23 mouse cellular contexts compared by ENCODE assay signal in genomic region chr12:64449911-64450310, GRCm38 (mm10). TPM values are rescaled to one million over a fixed set of nuclear protein-coding genes. Genes with fewer than 3 reads are reported as not detected.
DNase-seq lines count a peak whose midpoint lies in the region; ATAC-seq lines count a peak whose summit lies in the region.
"Had no signal": no experiment of that assay in that cellular context is flagged by ENCODE, and none has a peak within 500 bp of the region (broad histone marks: within the 10 kb centered on the region; RNA-seq: fewer than 3 reads in every experiment).

No protein-coding gene starts in this region.

- H3K4me2 ChIP-seq in embryonic facial prominence, embryonic 14.5 days (ENCODE audit: low read depth, low read length) = no peak overlapping the region
- H3K4me2 ChIP-seq: kidney, embryonic 15.5 days; limb, embryonic 15.5 days; midbrain, embryonic 11.5 days had no signal

- ATAC-seq in embryonic facial prominence, embryonic 14.5 days (ENCODE audit: low read depth) = no peak
- ATAC-seq: inflammation-experienced regulatory T-cells, adult 6 months had no signal

- DNase-seq in embryonic facial prominence, embryonic 14.5 days (ENCODE audit: low spot score) = peak; percentile 17
- DNase-seq in embryonic facial prominence, embryonic 10.5 days (ENCODE audit: low spot score) = no peak
- DNase-seq in layer of hippocampus, adult 18-20 months (ENCODE audit: low spot score in 2 of 2) = peak; percentile 18 to 22
- no peak for DNase-seq in layer of hippocampus, postnatal 14 days (ENCODE audit: low spot score in 2 of 2)
- peak; percentile 5 to 10 for DNase-seq in right cerebral cortex, adult 2 months (ENCODE audit: low spot score in 2 of 2)
- DNase-seq in right cerebral cortex, postnatal 4 days = no peak
- DNase-seq in spleen, postnatal 10 days (ENCODE audit: low spot score in 2 of 2) = no peak
- DNase-seq in lung, adult 18-20 months = no peak
- DNase-seq: gastrocnemius, postnatal 10 days; heart, adult 2 months; lung, adult 2 months; right cerebral cortex, postnatal 25 days had no signal

- no peak overlapping the region for H3K9ac ChIP-seq in embryonic facial prominence, embryonic 14.5 days (ENCODE audit: low read depth, low read length)
- H3K9ac ChIP-seq: kidney, embryonic 15.5 days; limb, embryonic 15.5 days had no signal

- no peak overlapping the region for H3K27ac ChIP-seq in embryonic facial prominence, embryonic 14.5 days (replicated peaks; ENCODE audit: low read depth, low read length)
- H3K27ac ChIP-seq in embryonic facial prominence, embryonic 10.5 days (replicated peaks) = no peak overlapping the region
- H3K27ac ChIP-seq: heart, adult 2 months; kidney, embryonic 15.5 days; layer of hippocampus, adult 2 months; limb, embryonic 15.5 days; macrophage had no signal

- H3K9me3 ChIP-seq in embryonic facial prominence, embryonic 14.5 days (ENCODE audit: control insufficient read depth, low read length) = no peaks in the 10 kb centered on the region
- H3K9me3 ChIP-seq in embryonic facial prominence, embryonic 10.5 days = no peaks in the 10 kb centered on the region
- H3K9me3 ChIP-seq: kidney, embryonic 15.5 days; limb, embryonic 15.5 days had no signal

- H3K4me1 ChIP-seq in embryonic facial prominence, embryonic 14.5 days (ENCODE audit: control insufficient read depth, insufficient read depth, low read length) = no peaks in the 10 kb centered on the region
- no peaks in the 10 kb centered on the region for H3K4me1 ChIP-seq in embryonic facial prominence, embryonic 10.5 days
- H3K4me1 ChIP-seq: kidney, embryonic 15.5 days; limb, embryonic 15.5 days had no signal

- H3K36me3 ChIP-seq in embryonic facial prominence, embryonic 14.5 days (ENCODE audit: control insufficient read depth, insufficient read depth, low read length) = no peaks in the 10 kb centered on the region
- no peaks in the 10 kb centered on the region for H3K36me3 ChIP-seq in embryonic facial prominence, embryonic 10.5 days (replicated peaks)
- H3K36me3 ChIP-seq: kidney, embryonic 15.5 days; limb, embryonic 15.5 days had no signal

- no peak overlapping the region for H3K4me3 ChIP-seq in embryonic facial prominence, embryonic 14.5 days (ENCODE audit: low read depth, low read length)
- H3K4me3 ChIP-seq in embryonic facial prominence, embryonic 10.5 days = no peak overlapping the region
- H3K4me3 ChIP-seq: heart, adult 2 months; kidney, embryonic 15.5 days; layer of hippocampus, adult 2 months; limb, embryonic 15.5 days had no signal

- 66% methylated on average over 9 of the region's 9 CpGs for WGBS in embryonic facial prominence, embryonic 14.5 days
- WGBS in embryonic facial prominence, embryonic 10.5 days = 87% methylated on average over 9 of the region's 9 CpGs

- no peaks in the 10 kb centered on the region for H3K27me3 ChIP-seq in embryonic facial prominence, embryonic 14.5 days (replicated peaks; ENCODE audit: control insufficient read depth, insufficient read depth, low read length)
- H3K27me3 ChIP-seq in embryonic facial prominence, embryonic 10.5 days (replicated peaks; ENCODE audit: low read depth, poor library complexity, severe bottlenecking) = no peaks in the 10 kb centered on the region
- H3K27me3 ChIP-seq: kidney, embryonic 15.5 days; limb, embryonic 15.5 days had no signal

RNA-seq across cellular contexts. Expression of gene Fscb, which starts 24.6 kb away (rescaled TPM):
- not detected in 2 replicates for polyA plus RNA-seq in embryonic facial prominence, embryonic 14.5 days (2014; fragmentation: Nextera tagmentation; extraction: Ambion mirVana)
- polyA plus RNA-seq in embryonic facial prominence, embryonic 10.5 days (2016; fragmentation: Nextera tagmentation; extraction: Ambion mirVana) = not detected in 2 replicates
- total RNA-seq in layer of hippocampus, adult 18-20 months (2021) = not detected
- not detected for total RNA-seq in layer of hippocampus, postnatal 14 days (2021)
- total RNA-seq: adrenal gland, postnatal 4 days; gastrocnemius, postnatal 10 days; heart, adult 2 months; layer of hippocampus, adult 2 months; left cerebral cortex, postnatal 25 days had no signal
- polyA plus RNA-seq: forebrain, embryonic 11.5 days; frontal cortex, adult 2 months; heart, adult 2 months; heart, embryonic 16.5 days; inflammation-experienced regulatory T-cells, adult 6 months; kidney, embryonic 15.5 days; limb, embryonic 15.5 days; lung, adult 2 months; macrophage; midbrain, embryonic 11.5 days had no signal

Comparison
In these comparisons a context has a peak if more than half of its experiments do, and no peak if none do; other contexts are left out.
1. DNase-seq: peak in embryonic facial prominence, embryonic 14.5 days (single experiment), layer of hippocampus, adult 18-20 months (2 of 2) and right cerebral cortex, adult 2 months (2 of 2); none in embryonic facial prominence, embryonic 10.5 days (single experiment), layer of hippocampus, postnatal 14 days (0 of 2), right cerebral cortex, postnatal 4 days (single experiment), spleen, postnatal 10 days (0 of 2) and lung, adult 18-20 months (0 of 2).